Mouse (Mus musculus) CH12.LX (cell line): ENCODE measurements around the gene Tet3. TPM values are rescaled to one million over a fixed set of nuclear protein-coding genes. Genes with fewer than 3 reads are reported as not detected.

ENCODE experiments used
- DNase-seq: peaks from one replicate; pipeline ENCODE4 v3.0.0-alpha.2; 2013; ENCODE audit errors: extremely low read depth
- H3K27ac ChIP-seq: 2 replicates; pipeline ENCODE4 v1.5.1; 2012; ENCODE audit warnings: low read depth, mild to moderate bottlenecking, control low read depth, moderate library complexity; ENCODE audit not compliant: insufficient read depth
- H3K27me3 ChIP-seq: replicated peaks from 2 replicates; pipeline ENCODE3; 2012; ENCODE audit warnings: inconsistent platforms
- H3K36me3 ChIP-seq, 2 experiments: replicated peaks in 1 of 2; 2 replicates each; pipeline versions ENCODE3 to v1.6.1; 2012; ENCODE audit warnings: inconsistent platforms in 1 of 2, low read length in 1 of 2, mild to moderate bottlenecking in 1 of 2, mixed read lengths in 1 of 2, moderate library complexity in 1 of 2; ENCODE audit not compliant: control insufficient read depth in 1 of 2, insufficient read depth in 1 of 2
- H3K4me1 ChIP-seq, 2 experiments: 2 replicates each; pipeline ENCODE4 v1.6.1; 2012; ENCODE audit warnings: inconsistent platforms in 1 of 2, moderate library complexity in 1 of 2; ENCODE audit not compliant: insufficient read depth in 2 of 2, control insufficient read depth in 1 of 2
- H3K4me2 ChIP-seq: 2 replicates; pipeline ENCODE4 v1.6.1; 2012; ENCODE audit warnings: low read depth, mild to moderate bottlenecking, control low read depth; ENCODE audit not compliant: poor library complexity, insufficient read depth, severe bottlenecking
- H3K4me3 ChIP-seq, 3 experiments: fragments of 150-350 bp in 1 of 3; sonication (generic) in 1 of 3; replicated peaks in 1 of 3; 2 replicates each; pipeline versions ENCODE3 to v1.5.1; 2011 to 2012; ENCODE audit warnings: low read depth in 2 of 3, low read length in 2 of 3, mild to moderate bottlenecking in 2 of 3, moderate library complexity in 2 of 3, control low read depth in 1 of 3, improper control_type of control experiment in 1 of 3, inconsistent platforms in 1 of 3, mixed read lengths in 1 of 3; ENCODE audit not compliant: poor library complexity in 1 of 3
- H3K79me2 ChIP-seq: replicated peaks from 2 replicates; pipeline ENCODE4 v1.6.1; 2012; ENCODE audit warnings: mild to moderate bottlenecking, moderate library complexity; ENCODE audit not compliant: control insufficient read depth, poor library complexity, insufficient read depth, severe bottlenecking; ENCODE audit errors: extremely low read depth
- H3K9ac ChIP-seq: 2 replicates; pipeline ENCODE4 v1.6.1; 2012; ENCODE audit warnings: low read depth, mild to moderate bottlenecking, control low read depth, moderate library complexity; ENCODE audit not compliant: insufficient read depth
- H3K9me3 ChIP-seq: replicated peaks from 2 replicates; pipeline ENCODE3; 2012; ENCODE audit warnings: low read length, inconsistent platforms, mixed read lengths
- CHD1 ChIP-seq: IDR thresholded peaks from 2 replicates; pipeline ENCODE4 v1.6.1; 2012; ENCODE audit warnings: low read depth, low read length, improper control_type of control experiment, inconsistent platforms
- CHD2 ChIP-seq: IDR thresholded peaks from 2 replicates; pipeline ENCODE4 v1.6.1; 2011; ENCODE audit warnings: low read length, improper control_type of control experiment
- E2F4 ChIP-seq: IDR thresholded peaks from 2 replicates; pipeline ENCODE4 v1.6.1; 2011; ENCODE audit warnings: low read depth, low read length, improper control_type of control experiment; ENCODE audit not compliant: insufficient replicate concordance
- EP300 ChIP-seq: IDR thresholded peaks from 2 replicates; pipeline ENCODE4 v1.6.1; 2011; ENCODE audit warnings: low read length, improper control_type of control experiment
- GABPA ChIP-seq: IDR thresholded peaks from 2 replicates; pipeline ENCODE4 v1.6.1; 2012; ENCODE audit warnings: low read depth, low read length, improper control_type of control experiment, inconsistent platforms; ENCODE audit not compliant: insufficient replicate concordance
- HCFC1 ChIP-seq: IDR thresholded peaks from 2 replicates; pipeline ENCODE4 v1.6.1; 2012; ENCODE audit warnings: low read depth, mild to moderate bottlenecking, inconsistent platforms, low read length, improper control_type of control experiment
- IRF4 ChIP-seq: IDR thresholded peaks from 2 replicates; pipeline ENCODE4 v1.6.1; 2014; ENCODE audit warnings: low read depth, mild to moderate bottlenecking, inconsistent platforms, low read length, improper control_type of control experiment
- MAX ChIP-seq: IDR thresholded peaks from 2 replicates; pipeline ENCODE4 v1.6.1; 2011; ENCODE audit warnings: low read length, improper control_type of control experiment
- MAZ ChIP-seq: IDR thresholded peaks from 2 replicates; pipeline ENCODE4 v1.6.1; 2012; ENCODE audit warnings: low read depth, mild to moderate bottlenecking, inconsistent platforms, low read length, improper control_type of control experiment, moderate library complexity
- MXI1 ChIP-seq: IDR thresholded peaks from 2 replicates; pipeline ENCODE4 v1.6.1; 2011; ENCODE audit warnings: mild to moderate bottlenecking, low read depth, low read length, improper control_type of control experiment
- MYC ChIP-seq: IDR thresholded peaks from 2 replicates; pipeline ENCODE4 v1.6.1; 2011; ENCODE audit warnings: low read depth, mild to moderate bottlenecking, improper control_type of control experiment, low read length
- NELFE ChIP-seq: IDR thresholded peaks from 2 replicates; pipeline ENCODE4 v1.6.1; 2011; ENCODE audit warnings: low read depth, low read length, improper control_type of control experiment
- NRF1 ChIP-seq: IDR thresholded peaks from 2 replicates; pipeline ENCODE4 v1.6.1; 2014; ENCODE audit warnings: low read depth, mild to moderate bottlenecking, inconsistent platforms, low read length, improper control_type of control experiment, moderate library complexity
- POLR2AphosphoS2 ChIP-seq: IDR thresholded peaks from 2 replicates; pipeline ENCODE4 v1.6.1; 2011; ENCODE audit warnings: low read depth, low read length, improper control_type of control experiment
- RCOR1 ChIP-seq: conservative IDR thresholded peaks from 2 replicates; pipeline ENCODE4 v1.6.1; 2012; ENCODE audit warnings: low read depth, mild to moderate bottlenecking, inconsistent platforms, low read length, improper control_type of control experiment
- TBP ChIP-seq: conservative IDR thresholded peaks from 2 replicates; pipeline ENCODE4 v1.6.1; 2011; ENCODE audit warnings: low read depth, low read length, improper control_type of control experiment
- UBTF ChIP-seq: IDR thresholded peaks from 2 replicates; pipeline ENCODE4 v1.6.1; 2012; ENCODE audit warnings: low read depth, mild to moderate bottlenecking, inconsistent platforms, low read length, improper control_type of control experiment, moderate library complexity
- USF2 ChIP-seq: conservative IDR thresholded peaks from 2 replicates; pipeline ENCODE4 v1.6.1; 2011; ENCODE audit warnings: low read depth, low read length, improper control_type of control experiment
- ZMIZ1 ChIP-seq: IDR thresholded peaks from 2 replicates; pipeline ENCODE4 v1.6.1; 2012; ENCODE audit warnings: low read depth, mild to moderate bottlenecking, inconsistent platforms, low read length, improper control_type of control experiment
- ZNF384 ChIP-seq: IDR thresholded peaks from 2 replicates; pipeline ENCODE4 v1.6.1; 2012; ENCODE audit warnings: low read depth, low read length, improper control_type of control experiment, inconsistent platforms
- dilution Hi-C: fragments of 300-500 bp; cut with MboI; formaldehyde crosslinking; loops from 2 replicates; pipeline ENCODE4 v1.14.3; 2020; ENCODE audit warnings: low sequenced_read_pairs; ENCODE audit not compliant: extremely low pct_unique_long_range_greater_than_20kb, extremely low pct_ligation_motif_present
- in situ Hi-C: fragments of 300-500 bp; cut with MboI; formaldehyde crosslinking; loops from 3 replicates; pipeline ENCODE4 v1.14.3; 2019; ENCODE audit warnings: low sequenced_read_pairs, low pct_ligation_motif_present, low pct_unique_long_range_greater_than_20kb, mixed read lengths
- polyA plus RNA-seq: library from polyadenylated mRNA; unstranded; fragments of >175 nt; gene quantifications from 2 replicates; pipeline ENCODE4 v1.2.1, GENCODE M21; 2012; ENCODE audit warnings: low read depth; ENCODE audit not compliant: insufficient read length
- total RNA-seq, 2 experiments: library from RNA; depleted of rRNA; stranded (reverse); fragments of 300-350 nt in 1 of 2; fragments of >200 nt in 1 of 2; gene quantifications; 2 replicates each; pipeline ENCODE4 v1.2.3; 2012 to 2014

The Tet3 gene
- total and polyA plus RNA-seq, 3 experiments: 3.2 to 10.0 (median 8.2) TPM

GRCm38 (mm10) chr6:83350851-83351405, 108.0 kb downstream of the Tet3 start:
- Histone ChIP-seq H3K4me2 (no peak overlapping the region), H3K4me3 (no peak overlapping the region), H3K36me3 (peaks cover 40 to 69% of the 10 kb centered on the region in 2 experiments), H3K27me3 (no peaks in the 10 kb centered on the region), H3K27ac (no peak overlapping the region), H3K79me2 (no peaks in the 10 kb centered on the region), H3K9ac (no peak overlapping the region), H3K4me1 (peaks cover 7 to 19% of the 10 kb centered on the region in 2 experiments), H3K9me3 (no peaks in the 10 kb centered on the region)
- DNase-seq: no peak
- TF ChIP-seq ZMIZ1 (no peak), TBP (no peak), RCOR1 (no peak), CHD2 (no peak), GABPA (no peak), MAX (no peak), E2F4 (no peak), MAZ (no peak), EP300 (no peak), MYC (no peak), ZNF384 (no peak), POLR2AphosphoS2 (no peak), IRF4 (no peak), CHD1 (no peak), HCFC1 (no peak), NRF1 (no peak), MXI1 (no peak), UBTF (no peak), USF2 (no peak), NELFE (no peak)
- dilution Hi-C loops (no loop called here), in situ Hi-C loops (loop anchor here (5.0 to 25.0 kb wide), 2 partner anchors 156 to 311 kb away; partner anchors contain the start of genes Clec4f and Dguok)

- Histone ChIP-seq H3K4me1 (peaks cover 7 to 19% of the 10 kb centered on the region in 2 experiments), H3K9me3 (no peaks in the 10 kb centered on the region), H3K4me3 (peak overlapping the region; percentile 76 to 80 (median 78)), H3K27ac (no peak overlapping the region), H3K27me3 (no peaks in the 10 kb centered on the region), H3K36me3 (peaks cover 37 to 61% of the 10 kb centered on the region in 2 experiments), H3K9ac (peak overlapping the region; percentile 90), H3K79me2 (no peaks in the 10 kb centered on the region), H3K4me2 (peak overlapping the region; percentile 73)
- DNase-seq: no peak
- in situ Hi-C loops (loop anchor here (5.0 to 25.0 kb wide), 2 partner anchors 157 to 312 kb away; partner anchors contain the start of genes Clec4f and Dguok), dilution Hi-C loops (no loop called here)
- TF ChIP-seq POLR2AphosphoS2 (no peak), NRF1 (no peak)
Measured at GRCm38 (mm10) chr6:83350172-83350571, 108.7 kb downstream of the Tet3 start.
